8 mouse cellular contexts compared by ENCODE assay signal in genomic region chrX:162734997-162735929, GRCm38 (mm10). TPM values are rescaled to one million over a fixed set of nuclear protein-coding genes. Genes with fewer than 3 reads are reported as not detected.
DNase-seq lines count a peak whose midpoint lies in the region; ATAC-seq lines count a peak whose summit lies in the region.

No protein-coding gene starts in this region.

- no peaks in the 10 kb centered on the region for H3K4me1 ChIP-seq in hindbrain, embryonic 11.5 days (replicated peaks; ENCODE audit: control insufficient read depth, insufficient read depth, low read length)
- no peaks in the 10 kb centered on the region for H3K4me1 ChIP-seq in lung, embryonic 15.5 days

- H3K36me3 ChIP-seq in hindbrain, embryonic 11.5 days (ENCODE audit: control insufficient read depth, insufficient read depth, low read length), result no peaks in the 10 kb centered on the region
- H3K36me3 ChIP-seq in lung, embryonic 15.5 days, result no peaks in the 10 kb centered on the region

- peak overlapping the region; percentile 43 for H3K4me2 ChIP-seq in hindbrain, embryonic 11.5 days (replicated peaks; ENCODE audit: low read depth, low read length)
- peak overlapping the region; percentile 64 for H3K4me2 ChIP-seq in lung, embryonic 15.5 days

- H3K4me3 ChIP-seq in hindbrain, embryonic 11.5 days (ENCODE audit: low read depth, low read length), result peak overlapping the region; percentile 32
- peak overlapping the region; percentile 42 for H3K4me3 ChIP-seq in lung, embryonic 15.5 days

- no peaks in the 10 kb centered on the region for H3K27me3 ChIP-seq in hindbrain, embryonic 11.5 days (ENCODE audit: control insufficient read depth, insufficient read depth, low read length)
- no peaks in the 10 kb centered on the region for H3K27me3 ChIP-seq in lung, embryonic 15.5 days

- H3K27ac ChIP-seq in hindbrain, embryonic 11.5 days (ENCODE audit: low read depth, low read length), result peak overlapping the region; percentile 51; the same call in 1 of the 2 replicates
- peak overlapping the region; percentile 88 for H3K27ac ChIP-seq in lung, embryonic 15.5 days

- peak; percentile 88 for ATAC-seq in hindbrain, embryonic 11.5 days (ENCODE audit: low FRiP score)
- ATAC-seq in lung, embryonic 15.5 days (ENCODE audit: borderline replicate concordance, extremely low read depth, low FRiP score, low TSS enrichment), result peak; percentile 83
- peak; percentile 64 for ATAC-seq in neutrophil, adult 5-6 weeks (ENCODE audit: extremely low read depth, insufficient number of reproducible peaks, low FRiP score, poor library complexity, severe bottlenecking)

- no peaks in the 10 kb centered on the region for H3K9me3 ChIP-seq in hindbrain, embryonic 11.5 days (ENCODE audit: control insufficient read depth, low read length)
- no peaks in the 10 kb centered on the region for H3K9me3 ChIP-seq in lung, embryonic 15.5 days

- DNase-seq in MN1 (ENCODE audit: low spot score), result peak; percentile 67
- peak; percentile 83 for DNase-seq in cerebellum, adult 9-10 months
- DNase-seq in frontal cortex, adult 2 months (ENCODE audit: extremely low spot score in 1 of 2, low spot score in 1 of 2), result peak; percentile 41 to 75
- peak; percentile 67 for DNase-seq in hindbrain, embryonic 11.5 days (ENCODE audit: low spot score)
- peak; percentile 64 for DNase-seq in layer of hippocampus, adult 9-11 months
- DNase-seq in thymus, adult 18-20 months, result peak; percentile 25 to 48

- H3K9ac ChIP-seq in hindbrain, embryonic 11.5 days (ENCODE audit: low read depth, low read length), result peak overlapping the region; percentile 37
- H3K9ac ChIP-seq in lung, embryonic 15.5 days, result no peak overlapping the region

- WGBS in hindbrain, embryonic 11.5 days, result 25% methylated on average over 25 of the region's 25 CpGs
- WGBS in lung, embryonic 15.5 days, result 22% methylated on average over 25 of the region's 25 CpGs

RNA-seq across cellular contexts. Expression of gene Rbbp7, which starts 24.9 kb away (rescaled TPM):
- polyA plus RNA-seq in frontal cortex, adult 2 months (2012; rRNA removed), result 126 and 129 TPM in 2 replicates
- polyA plus RNA-seq in hindbrain, embryonic 11.5 days (2014; fragmentation: Nextera tagmentation; extraction: Ambion mirVana), result 318 and 333 TPM in 2 replicates
- 559 and 561 TPM in 2 replicates for polyA plus RNA-seq in lung, embryonic 15.5 days (2015; fragmentation: Nextera tagmentation; extraction: Ambion mirVana)
- 61.6 and 69.9 TPM in 2 replicates for total RNA-seq in neutrophil, adult 5-6 weeks (2017)

Comparison
In these comparisons a context has a peak if more than half of its experiments do, and no peak if none do; other contexts are left out.
1. Peak in every context shown above with its lines: DNase-seq, ATAC-seq, H3K4me3 ChIP-seq and H3K27ac ChIP-seq.